Mouse (Mus musculus) liver, embryonic 11.5 days (tissue): ENCODE measurements around the gene Robo1. TPM values are rescaled to one million over a fixed set of nuclear protein-coding genes. Genes with fewer than 3 reads are reported as not detected.

Experiments
- ATAC-seq: fragments of 200-750 bp; cut with Nextera tagmentation; replicated peaks from 2 replicates; pipeline ENCODE4 v1.8.0; 2017; ENCODE audit warnings: moderate number of reproducible peaks, mild to moderate bottlenecking, moderate TSS enrichment, moderate library complexity; ENCODE audit not compliant: low FRiP score
- DNase-seq: peaks from one replicate; pipeline ENCODE4 v3.0.0-alpha.2; 2017; ENCODE audit warnings: low spot score
- H3K27ac ChIP-seq: fragments of 300-500 bp; sonication (generic); 2 replicates; pipeline ENCODE4 v1.5.1; 2014; ENCODE audit warnings: mild to moderate bottlenecking, low read depth, low read length, control low read depth
- H3K27me3 ChIP-seq: fragments of 300-500 bp; sonication (generic); replicated peaks from 2 replicates; pipeline ENCODE4 v1.6.1; 2014; ENCODE audit warnings: low read length, mixed read lengths; ENCODE audit not compliant: control insufficient read depth, insufficient read depth
- H3K36me3 ChIP-seq: fragments of 300-500 bp; sonication (generic); 2 replicates; pipeline ENCODE4 v1.6.1; 2014; ENCODE audit warnings: mild to moderate bottlenecking, low read length, moderate library complexity, mixed read lengths; ENCODE audit not compliant: control insufficient read depth, insufficient read depth
- H3K4me1 ChIP-seq: fragments of 300-500 bp; sonication (generic); replicated peaks from 2 replicates; pipeline ENCODE4 v1.6.1; 2014; ENCODE audit warnings: low read length, mixed read lengths; ENCODE audit not compliant: control insufficient read depth, insufficient read depth
- H3K4me2 ChIP-seq: fragments of 300-500 bp; sonication (generic); 2 replicates; pipeline ENCODE4 v1.6.1; 2014; ENCODE audit warnings: mild to moderate bottlenecking, control low read depth, moderate library complexity
- H3K4me3 ChIP-seq: fragments of 300-500 bp; sonication (generic); 2 replicates; pipeline ENCODE4 v1.5.1; 2014; ENCODE audit warnings: low read depth, low read length, control low read depth
- H3K9ac ChIP-seq: fragments of 300-500 bp; sonication (generic); 2 replicates; pipeline ENCODE4 v1.6.1; 2014; ENCODE audit warnings: low read depth, low read length, control low read depth
- H3K9me3 ChIP-seq: fragments of 300-500 bp; sonication (generic); 2 replicates; pipeline ENCODE4 v1.6.1; 2016; ENCODE audit warnings: low read length, inconsistent platforms, mixed read lengths; ENCODE audit not compliant: control insufficient read depth
- WGBS: fragments of 180-500 bp; shearing (Covaris S2); extraction: QIAGEN DNeasy Blood & Tissue Kit; methylation state at CpG from one replicate; pipeline ENCODE4 v1.1.7; 2014; 5-methylcytosine and 5-hydroxymethylcytosine counted together
- polyA plus RNA-seq: library from polyadenylated mRNA; unstranded; fragments of >200 nt; fragmentation: Nextera tagmentation; extraction: Ambion mirVana; gene quantifications from 2 replicates; pipeline ENCODE4 v1.2.1, GENCODE M21; 2014

The Robo1 gene
- polyA plus RNA-seq, 1 experiment from 2014 or later: 25.4 TPM

GRCm38 (mm10) chr16:72937183-72937582 is 629.1 kb downstream of the Robo1 start:
- Histone ChIP-seq H3K36me3 (no peaks in the 10 kb centered on the region), H3K27ac (no peak overlapping the region), H3K9me3 (no peaks in the 10 kb centered on the region), H3K4me1 (no peaks in the 10 kb centered on the region), H3K4me2 (no peak overlapping the region), H3K27me3 (no peaks in the 10 kb centered on the region), H3K9ac (no peak overlapping the region), H3K4me3 (no peak overlapping the region)
- DNase-seq: no peak
- ATAC-seq: no peak
- 71% methylated on average over 3 of the region's 3 CpGs for WGBS

GRCm38 (mm10) chr16:72939862-72940261 is 631.8 kb downstream of the Robo1 start:
- no peak for ATAC-seq
- H3K9ac ChIP-seq: no peak overlapping the region
- no peak overlapping the region for H3K27ac ChIP-seq
- no peaks in the 10 kb centered on the region for H3K36me3 ChIP-seq
- H3K27me3 ChIP-seq: no peaks in the 10 kb centered on the region
- no peak overlapping the region for H3K4me2 ChIP-seq
- H3K9me3 ChIP-seq: no peaks in the 10 kb centered on the region
- WGBS: 88% methylated on average over 3 of the region's 3 CpGs
- no peak overlapping the region for H3K4me3 ChIP-seq
- no peak for DNase-seq
- no peaks in the 10 kb centered on the region for H3K4me1 ChIP-seq

GRCm38 (mm10) chr16:72940786-72941185 is 632.7 kb downstream of the Robo1 start:
- H3K27me3 ChIP-seq: no peaks in the 10 kb centered on the region
- DNase-seq (no peak), ATAC-seq (no peak)
- no peaks in the 10 kb centered on the region for H3K9me3 ChIP-seq
- H3K4me1 ChIP-seq: no peaks in the 10 kb centered on the region
- H3K36me3 ChIP-seq: no peaks in the 10 kb centered on the region
- H3K27ac ChIP-seq: no peak overlapping the region
- no peak overlapping the region for H3K4me3 ChIP-seq
- H3K9ac ChIP-seq: no peak overlapping the region
- H3K4me2 ChIP-seq: no peak overlapping the region
- 96% methylated on average over 8 of the region's 8 CpGs for WGBS

GRCm38 (mm10) chr16:72944403-72944802 is 636.3 kb downstream of the Robo1 start:
- Histone ChIP-seq H3K27ac (no peak overlapping the region), H3K27me3 (no peaks in the 10 kb centered on the region), H3K4me3 (no peak overlapping the region), H3K9me3 (no peaks in the 10 kb centered on the region), H3K36me3 (no peaks in the 10 kb centered on the region), H3K4me1 (no peaks in the 10 kb centered on the region), H3K9ac (no peak overlapping the region), H3K4me2 (no peak overlapping the region)
- 90% methylated on average over 4 of the region's 4 CpGs for WGBS
- DNase-seq: no peak
- ATAC-seq: no peak

- H3K9ac ChIP-seq: no peak overlapping the region
- no peak overlapping the region for H3K4me3 ChIP-seq
- ATAC-seq (no peak), DNase-seq (no peak)
- WGBS: 90% methylated on average over 6 of the region's 6 CpGs
- H3K4me2 ChIP-seq: no peak overlapping the region
- H3K4me1 ChIP-seq: no peaks in the 10 kb centered on the region
- no peaks in the 10 kb centered on the region for H3K27me3 ChIP-seq
- no peaks in the 10 kb centered on the region for H3K9me3 ChIP-seq
- no peak overlapping the region for H3K27ac ChIP-seq
- H3K36me3 ChIP-seq: no peaks in the 10 kb centered on the region
These were observed 643.9 kb downstream of the Robo1 start for GRCm38 (mm10) chr16:72951969-72952368.

- DNase-seq (no peak), ATAC-seq (no peak)
- Histone ChIP-seq H3K27ac (no peak overlapping the region), H3K4me2 (no peak overlapping the region), H3K27me3 (no peaks in the 10 kb centered on the region), H3K36me3 (peaks cover 3% of the 10 kb centered on the region; the same call in 1 of the 2 replicates), H3K9me3 (no peaks in the 10 kb centered on the region), H3K4me3 (no peak overlapping the region), H3K4me1 (no peaks in the 10 kb centered on the region), H3K9ac (no peak overlapping the region)
- WGBS: 86% methylated on average over 11 of the region's 11 CpGs
These were observed 651.1 kb downstream of the Robo1 start for GRCm38 (mm10) chr16:72959018-72959702.

- DNase-seq (no peak), ATAC-seq (no peak)
- H3K4me3 ChIP-seq: no peak overlapping the region
- H3K27me3 ChIP-seq: no peaks in the 10 kb centered on the region
- no peaks in the 10 kb centered on the region for H3K9me3 ChIP-seq
- no peak overlapping the region for H3K4me2 ChIP-seq
- H3K36me3 ChIP-seq: peaks cover 3% of the 10 kb centered on the region; the same call in 1 of the 2 replicates
- H3K27ac ChIP-seq: no peak overlapping the region
- WGBS: 82% methylated on average over 6 of the region's 6 CpGs
- no peaks in the 10 kb centered on the region for H3K4me1 ChIP-seq
- no peak overlapping the region for H3K9ac ChIP-seq
These were observed 651.7 kb downstream of the Robo1 start for GRCm38 (mm10) chr16:72959823-72960222.

- peaks cover 3% of the 10 kb centered on the region; the same call in 1 of the 2 replicates for H3K36me3 ChIP-seq
- no peak overlapping the region for H3K4me3 ChIP-seq
- no peak for DNase-seq
- H3K4me2 ChIP-seq: no peak overlapping the region
- no peaks in the 10 kb centered on the region for H3K4me1 ChIP-seq
- no peak overlapping the region for H3K27ac ChIP-seq
- H3K9me3 ChIP-seq: no peaks in the 10 kb centered on the region
- no peaks in the 10 kb centered on the region for H3K27me3 ChIP-seq
- WGBS: 88% methylated on average over 3 of the region's 3 CpGs
- ATAC-seq: no peak
- H3K9ac ChIP-seq: no peak overlapping the region
These were observed 655.7 kb downstream of the Robo1 start for GRCm38 (mm10) chr16:72963782-72964181.

- Histone ChIP-seq H3K9me3 (no peaks in the 10 kb centered on the region), H3K4me2 (no peak overlapping the region), H3K4me3 (no peak overlapping the region), H3K27ac (no peak overlapping the region), H3K27me3 (no peaks in the 10 kb centered on the region), H3K36me3 (peaks cover 3% of the 10 kb centered on the region; the same call in 1 of the 2 replicates), H3K4me1 (no peaks in the 10 kb centered on the region), H3K9ac (no peak overlapping the region)
- WGBS: 89% methylated on average over 7 of the region's 7 CpGs
- no peak for ATAC-seq
- no peak for DNase-seq
These were observed 659.4 kb downstream of the Robo1 start for GRCm38 (mm10) chr16:72967509-72967908.
